Mouse (Mus musculus) liver, embryonic 15.5 days (tissue): Measurements from ENCODE around the gene Gm2115. TPM values are rescaled to one million over a fixed set of nuclear protein-coding genes. Genes with fewer than 3 reads are reported as not detected.

ENCODE experiments used
- polyA plus RNA-seq: library from polyadenylated mRNA; unstranded; fragments of >200 nt; fragmentation: Nextera tagmentation; extraction: Ambion mirVana; gene quantifications from 2 replicates; pipeline ENCODE4 v1.2.1, GENCODE M21; 2015

Gene Gm2115
- polyA plus RNA-seq, 1 experiment from 2014 or later, result 0.06 TPM

Other genes with a start within 250 kb of the Gm2115 start
- gene Arnt2, start 118.8 kb upstream of the Gm2115 start, polyA plus RNA-seq, result 0.15 and 0.16 TPM in 2 replicates
- gene Fah, start 77.8 kb downstream of the Gm2115 start, polyA plus RNA-seq, result 78.8 and 103 TPM in 2 replicates
- 145 and 154 TPM in 2 replicates for gene Zfand6, start 161.0 kb downstream of the Gm2115 start, polyA plus RNA-seq